Mouse (Mus musculus) left cerebral cortex, adult 18-20 months (tissue): Measurements from ENCODE around the gene Txn2. TPM values are rescaled to one million over a fixed set of nuclear protein-coding genes. Genes with fewer than 3 reads are reported as not detected.
"Not testable (repeated sequence)": the region's sequence is repeated elsewhere in the genome, so short reads cannot be mapped to it uniquely, and the experiment has no call there.

Experiments used
- DNase-seq, 2 experiments: peaks; one replicate each; pipeline ENCODE4 v3.0.0; 2021 to 2022; ENCODE audit warnings: low spot score in 2 of 2, mixed read lengths in 1 of 2
- total RNA-seq, 2 experiments: library from RNA; stranded (reverse); gene quantifications; 2 replicates each; pipeline ENCODE4 v1.2.3; 2021

The Txn2 gene
- total RNA-seq, 2 experiments from 2014 or later = 145 TPM

DNA sequence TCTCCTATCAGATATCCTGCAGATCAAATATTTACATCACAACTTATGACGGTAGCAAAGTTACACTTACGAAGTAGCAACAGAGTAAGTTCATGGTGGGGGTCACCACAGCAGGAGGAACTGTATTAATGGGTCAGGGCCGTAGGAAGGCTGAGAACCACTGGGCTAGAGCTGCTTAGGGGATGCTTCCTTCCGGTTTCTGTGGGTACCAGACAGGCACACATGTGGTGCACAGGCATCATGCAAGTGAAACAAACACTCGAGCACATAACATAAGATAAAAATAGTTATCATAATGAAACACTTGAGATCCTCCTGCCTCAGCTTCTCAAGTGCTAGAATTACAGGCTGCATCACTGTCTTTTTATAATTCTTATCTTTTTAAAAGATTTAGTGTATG, 48.1 kb downstream of the Txn2 start:
- DNase-seq = no peak

DNA sequence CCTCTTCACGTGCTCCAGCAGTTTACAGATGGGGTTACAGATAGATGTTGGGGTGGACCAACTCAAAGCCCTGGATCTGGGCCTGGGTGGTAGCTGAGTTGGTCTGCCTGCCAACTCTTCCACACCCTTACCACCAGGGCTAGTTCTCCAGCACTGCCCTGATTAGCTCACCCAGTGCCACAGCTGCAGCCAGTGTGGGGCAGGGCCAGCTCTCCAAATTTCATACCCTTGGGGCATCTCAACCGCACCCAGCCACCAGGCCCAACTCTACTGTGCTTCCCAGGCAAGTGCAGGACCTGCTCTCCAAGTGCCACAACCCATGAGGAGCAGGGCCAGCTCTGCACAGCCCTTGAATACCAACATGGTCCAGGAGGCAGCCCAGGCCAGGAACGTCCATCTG, 49.0 kb downstream of the Txn2 start:
- DNase-seq = no peak

DNA sequence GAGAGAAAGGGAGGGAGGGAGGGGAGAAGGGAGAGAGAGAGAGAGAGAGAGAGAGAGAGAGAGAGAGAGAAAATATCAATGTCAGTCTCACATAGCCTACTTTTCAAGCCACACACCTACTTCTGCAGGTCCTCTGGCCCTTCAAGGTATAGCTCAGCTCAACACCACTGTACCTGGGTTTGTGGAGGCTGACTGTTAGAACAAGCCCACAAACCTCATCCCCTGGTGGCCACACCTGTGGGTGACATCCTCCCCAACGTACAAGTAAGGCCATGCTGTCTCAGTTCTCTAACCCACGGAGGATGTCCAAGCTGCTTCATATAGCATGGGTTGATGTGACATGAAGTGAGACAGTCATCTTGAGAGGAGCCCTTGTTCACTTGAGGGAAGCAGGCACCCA, 51.6 kb downstream of the Txn2 start:
- no peak for DNase-seq

DNA sequence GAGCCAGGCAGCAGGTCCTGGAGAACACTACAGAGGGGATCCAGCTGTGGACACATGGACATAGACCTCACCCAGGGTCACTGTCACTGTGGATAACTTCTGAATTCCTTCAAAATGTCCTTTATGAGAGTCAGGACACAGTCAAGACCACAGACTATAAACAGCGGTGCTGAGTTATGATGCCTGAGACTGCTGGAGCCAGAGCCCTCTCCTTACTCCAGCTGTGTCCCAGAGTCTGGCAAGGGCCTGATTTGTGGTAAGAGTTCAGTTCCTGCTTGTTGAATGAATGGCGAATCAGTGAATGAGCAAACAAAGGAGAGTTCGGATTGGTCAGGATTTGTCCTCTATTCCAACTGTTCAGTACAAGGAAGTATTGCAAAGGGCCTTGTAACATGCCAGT, 52.1 kb downstream of the Txn2 start:
- no peak for DNase-seq

DNA sequence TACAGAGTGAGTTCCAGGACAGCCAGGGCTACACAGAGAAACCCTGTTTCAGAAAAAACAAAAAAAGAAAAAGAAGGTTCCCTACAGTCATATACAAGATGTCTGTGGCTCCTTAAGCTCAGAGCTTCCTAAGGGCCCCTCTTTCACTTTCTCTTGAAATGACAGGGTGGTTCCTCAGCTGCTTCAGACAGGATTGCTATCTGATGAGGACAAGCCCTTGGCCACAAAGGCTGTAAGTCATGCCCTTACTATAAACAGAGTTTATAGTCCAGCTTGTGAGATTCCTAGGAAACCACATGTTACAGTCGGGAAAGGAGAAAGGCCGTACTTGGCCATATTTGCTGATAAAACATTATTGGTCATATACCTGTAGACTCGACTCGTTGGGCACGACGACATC, 52.9 kb downstream of the Txn2 start:
- DNase-seq = no peak

DNA sequence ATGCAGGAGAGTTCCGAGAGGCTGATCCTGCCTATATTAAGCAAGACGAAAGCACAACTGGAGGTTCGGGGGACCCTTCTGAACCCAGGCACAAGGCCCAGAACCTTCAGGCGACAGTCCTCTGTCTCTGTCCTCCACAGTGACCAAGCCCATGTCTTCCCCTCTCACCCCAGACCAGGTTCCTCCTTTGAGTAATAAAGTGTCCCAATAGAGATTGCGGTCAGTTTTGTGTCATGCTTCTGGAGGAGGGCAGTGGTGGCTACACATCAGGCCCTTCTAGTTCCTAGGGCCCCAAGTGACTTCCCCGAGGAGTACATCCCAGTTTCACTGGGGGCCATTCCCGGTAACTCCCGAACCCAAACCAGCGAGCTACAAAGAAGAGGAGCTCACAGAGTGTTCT, 54.0 kb downstream of the Txn2 start:
- DNase-seq = no peak

DNA sequence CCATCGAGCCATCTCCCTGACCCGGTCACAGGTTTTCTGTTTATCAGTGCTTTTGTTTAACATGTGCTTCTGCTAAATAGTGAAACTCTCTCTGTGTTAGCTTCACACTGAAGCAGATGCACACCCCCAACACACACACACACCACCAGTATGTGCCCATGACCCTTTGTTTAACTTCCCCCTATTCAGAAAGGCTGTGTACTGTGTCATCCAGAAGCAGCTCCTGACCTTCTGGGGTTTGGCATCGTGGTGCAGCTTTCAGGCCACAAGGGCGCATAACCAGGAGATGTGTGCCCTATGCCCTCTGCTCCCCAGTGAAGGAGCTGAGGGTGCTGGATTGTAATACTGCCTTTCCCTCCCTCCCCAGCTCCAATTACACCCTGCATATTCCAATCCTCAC, 54.5 kb downstream of the Txn2 start:
- DNase-seq = no peak

DNA sequence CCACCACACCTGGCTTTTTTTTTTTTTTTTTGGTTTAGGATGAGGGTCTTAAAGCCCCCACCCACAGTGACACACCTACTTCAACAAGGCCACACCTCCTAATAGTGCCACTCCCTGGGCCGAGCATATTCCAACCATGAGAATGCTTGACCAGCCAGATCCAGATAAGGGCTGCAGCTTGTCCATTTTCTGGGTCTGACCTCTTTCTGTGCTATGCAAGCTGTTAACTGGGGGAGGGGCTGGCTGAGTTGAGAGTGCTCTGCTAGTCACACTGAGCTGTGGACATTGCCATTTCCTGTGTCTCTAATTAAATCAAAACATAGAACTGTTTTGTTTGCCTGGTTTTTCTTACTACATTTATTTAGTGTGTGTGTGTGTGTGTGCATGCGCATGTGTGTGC, 55.2 kb downstream of the Txn2 start:
- no peak for DNase-seq

DNA sequence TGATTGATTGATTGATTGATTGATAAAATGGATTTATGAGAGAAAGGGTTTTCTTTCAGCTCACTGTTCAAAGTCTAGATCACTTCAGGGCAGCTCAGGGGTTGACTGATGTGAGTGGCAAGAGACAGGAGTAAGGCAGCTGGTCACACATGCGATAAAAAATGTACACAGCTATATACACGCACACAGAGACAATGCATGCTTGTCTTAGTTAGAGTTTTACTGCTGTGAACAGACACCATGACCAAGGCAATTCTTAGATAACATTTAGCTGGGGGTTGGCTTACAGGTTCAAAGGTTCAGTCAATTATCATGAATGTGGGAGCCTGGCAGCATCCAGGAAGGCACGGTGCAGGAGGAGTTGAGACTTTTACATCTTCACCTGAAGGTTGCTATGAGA, 55.8 kb downstream of the Txn2 start:
- no peak for DNase-seq

DNA sequence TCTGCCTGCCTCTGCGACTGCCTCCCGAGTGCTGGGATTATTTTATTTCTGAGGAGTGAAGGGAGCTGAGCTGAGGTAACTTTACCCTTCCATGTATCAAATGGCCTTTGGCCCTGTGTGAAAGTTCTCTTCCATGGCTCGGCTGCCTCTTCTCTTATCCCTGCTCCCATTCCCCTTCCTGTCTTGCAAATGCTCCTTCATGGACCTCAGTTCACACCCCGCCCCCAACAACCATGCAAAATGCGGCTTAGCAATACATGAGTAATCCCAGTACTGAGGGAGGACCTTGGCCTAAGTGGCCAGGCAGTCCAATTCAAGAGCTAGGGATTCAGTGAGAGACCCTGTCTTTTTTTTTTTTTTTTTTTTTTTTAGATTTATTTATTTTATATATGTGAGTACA, 60.5 kb downstream of the Txn2 start:
- DNase-seq = no peak

DNA sequence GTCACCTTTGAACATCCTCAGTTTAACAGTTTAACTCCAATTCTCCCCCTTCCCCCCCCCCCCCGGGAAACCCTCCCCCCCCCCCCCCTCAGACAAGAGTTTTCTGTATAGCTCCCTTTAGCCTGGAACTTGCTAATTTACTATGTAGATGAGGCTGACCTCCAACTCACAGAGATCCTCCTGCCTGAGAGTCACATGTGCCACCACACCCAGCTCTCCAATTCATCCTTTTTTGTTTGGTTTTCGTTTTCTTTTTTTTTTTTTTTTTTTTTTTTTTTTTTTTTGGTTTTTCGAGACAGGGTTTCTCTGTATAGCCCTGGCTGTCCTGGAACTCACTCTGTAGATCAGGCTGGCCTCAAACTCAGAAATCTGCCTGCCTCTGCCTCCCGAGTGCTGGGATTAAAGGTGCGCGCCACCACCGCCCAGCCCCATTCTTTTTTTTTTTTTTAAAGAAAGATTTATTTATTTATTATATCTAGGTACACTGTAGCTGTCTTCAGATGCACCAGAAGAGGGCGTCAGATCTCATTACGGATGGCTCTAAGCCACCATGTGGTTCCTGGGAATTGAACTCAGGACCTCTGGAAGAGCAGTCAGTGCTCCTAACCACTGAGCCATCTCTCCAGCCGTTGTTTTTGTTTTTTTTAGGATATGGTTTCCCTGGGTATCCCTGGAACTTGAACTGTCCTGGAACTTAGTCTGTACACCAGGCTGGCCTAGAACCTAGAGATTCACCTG, 61.4 kb downstream of the Txn2 start:
- not testable (repeated sequence) for DNase-seq

DNA sequence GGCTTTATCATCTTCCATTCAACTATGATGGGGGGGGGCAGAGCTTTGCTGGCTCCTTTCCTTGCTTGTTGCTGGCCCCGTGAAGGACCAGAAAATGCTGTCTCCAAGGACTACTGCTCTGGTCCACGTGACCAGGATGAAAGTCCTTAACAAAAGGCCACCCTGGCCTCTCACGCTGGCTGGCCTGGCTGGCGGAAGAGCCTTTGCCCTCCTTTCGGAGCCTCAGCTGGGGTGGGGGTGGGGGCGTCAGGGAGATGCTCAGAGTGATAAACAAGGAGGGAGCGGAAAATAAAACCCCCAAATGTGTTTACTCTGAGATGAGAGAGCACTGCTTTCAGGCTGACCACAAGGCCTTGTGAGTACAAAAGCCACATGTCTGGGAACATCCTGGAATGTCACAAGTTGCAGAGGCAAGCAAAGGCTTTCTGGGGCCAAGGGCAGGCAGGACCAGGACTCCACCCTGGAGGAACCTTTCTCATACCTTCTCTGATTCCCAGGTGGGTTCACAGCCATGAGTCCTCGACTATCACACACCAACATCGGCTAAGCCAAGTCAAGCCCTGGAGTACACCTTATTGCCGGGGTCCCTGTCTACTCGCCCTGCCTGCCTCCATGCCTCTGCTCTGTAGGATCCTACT, 62.1 kb downstream of the Txn2 start:
- DNase-seq = no peak

Other genes starting within 250 kb of the Txn2 start
- not detected for gene Apol7e, start 230.1 kb downstream of the Txn2 start, total RNA-seq
- not detected for gene Apol9b, start 200.0 kb downstream of the Txn2 start, total RNA-seq
- gene Apol8, start 172.0 kb downstream of the Txn2 start, total RNA-seq = 1 to 10 TPM; 7.9 to 9.2 TPM
- 10 to 100 TPM; 74.4 to 78.9 TPM for gene Myh9, start 86.8 kb downstream of the Txn2 start, total RNA-seq
- gene Foxred2, start 27.7 kb upstream of the Txn2 start, total RNA-seq = 10 to 100 TPM; 10.6 to 14.0 TPM
- gene Eif3d, start 41.8 kb upstream of the Txn2 start, total RNA-seq = 100 to 1,000 TPM; 101 to 102 TPM
- 10 to 100 TPM; 51.4 to 54.6 TPM for gene Cacng2, start 191.0 kb upstream of the Txn2 start, total RNA-seq
- gene Ift27, start 245.1 kb upstream of the Txn2 start, total RNA-seq = 10 to 100 TPM; 28.6 to 30.7 TPM